Mouse (Mus musculus): ENCODE measurements at regions not wholly inside any gene's neighbourhood (a gene's known extent, or its start where the extent isn't known, plus 50 kb on each side); places are given as distances from the start of the nearest gene placed in this dataset.

DNA sequence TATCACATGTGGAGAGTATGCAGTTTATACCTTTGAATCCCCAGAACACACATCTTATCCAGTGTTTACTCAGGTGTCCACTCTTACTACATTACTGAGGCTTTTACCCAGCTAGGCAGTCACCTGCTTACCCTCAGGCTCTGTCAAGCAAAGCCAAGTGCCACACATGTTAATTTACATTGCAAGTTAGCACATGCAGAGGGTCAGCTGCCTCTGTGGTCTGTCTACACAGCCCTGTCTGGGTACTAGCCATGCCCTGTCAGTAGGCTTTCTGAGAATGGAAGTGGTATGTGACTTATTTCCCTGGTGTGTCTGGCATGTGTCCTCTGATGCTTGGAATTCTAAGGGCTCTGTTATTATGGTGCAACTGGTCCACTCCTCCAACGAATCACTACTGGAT, 106.6 kb downstream of the Sox11 start:
- Histone ChIP-seq H3K4me2 (replicated peaks; ENCODE audit: low read depth) (no peak overlapping the region), H3K27me3 (replicated peaks; ENCODE audit: control insufficient read depth, insufficient read depth, low read length) (no peaks in the 10 kb centered on the region), H3K4me1 (replicated peaks; ENCODE audit: control insufficient read depth, insufficient read depth, low read length) (no peaks in the 10 kb centered on the region), H3K9ac (ENCODE audit: low read depth, low read length) (no peak overlapping the region), H3K27ac (ENCODE audit: low read depth, low read length) (no peak overlapping the region), H3K4me3 (ENCODE audit: low read depth, low read length) (no peak overlapping the region), H3K36me3 (ENCODE audit: control insufficient read depth, insufficient read depth) (no peaks in the 10 kb centered on the region), H3K9me3 (ENCODE audit: control insufficient read depth) (no peaks in the 10 kb centered on the region)
- ATAC-seq, result no peak
- 26% methylated on average over 1 of the region's 1 CpGs for WGBS
- TF ChIP-seq CTCF (IDR thresholded peaks at IDR 0.05; ENCODE audit: low read depth), result no peak

DNA sequence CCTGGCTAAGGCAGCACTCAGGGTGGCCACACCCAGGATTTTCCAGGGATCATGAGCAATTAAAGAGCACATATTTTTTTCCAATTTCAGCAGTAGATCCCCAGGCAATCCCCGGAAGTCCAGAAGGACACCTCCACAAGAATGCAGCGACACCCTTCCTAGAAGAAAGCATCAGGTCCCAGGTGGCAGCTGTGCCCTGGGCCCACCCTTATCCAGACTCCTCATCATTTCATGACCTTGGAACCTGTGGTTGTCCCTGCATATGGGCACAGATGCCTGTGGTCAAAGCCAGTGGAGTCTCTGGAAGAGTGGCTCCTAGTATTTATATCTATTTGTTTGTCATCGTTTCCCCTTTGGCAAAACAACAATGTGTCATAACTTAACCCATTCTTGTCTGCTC, 120.8 kb downstream of the Sox11 start:
- Histone ChIP-seq H3K27me3 (replicated peaks; ENCODE audit: control insufficient read depth, insufficient read depth, low read length) (no peaks in the 10 kb centered on the region), H3K9me3 (ENCODE audit: control insufficient read depth) (no peaks in the 10 kb centered on the region), H3K9ac (ENCODE audit: low read depth, low read length) (no peak overlapping the region), H3K4me1 (replicated peaks; ENCODE audit: control insufficient read depth, insufficient read depth, low read length) (no peaks in the 10 kb centered on the region), H3K4me2 (replicated peaks; ENCODE audit: low read depth) (no peak overlapping the region), H3K36me3 (ENCODE audit: control insufficient read depth, insufficient read depth) (no peaks in the 10 kb centered on the region), H3K4me3 (ENCODE audit: low read depth, low read length) (no peak overlapping the region), H3K27ac (ENCODE audit: low read depth, low read length) (no peak overlapping the region)
- ATAC-seq, result no peak
- no peak for TF ChIP-seq CTCF (IDR thresholded peaks at IDR 0.05; ENCODE audit: low read depth)
- 76% methylated on average over 3 of the region's 3 CpGs for WGBS

DNA sequence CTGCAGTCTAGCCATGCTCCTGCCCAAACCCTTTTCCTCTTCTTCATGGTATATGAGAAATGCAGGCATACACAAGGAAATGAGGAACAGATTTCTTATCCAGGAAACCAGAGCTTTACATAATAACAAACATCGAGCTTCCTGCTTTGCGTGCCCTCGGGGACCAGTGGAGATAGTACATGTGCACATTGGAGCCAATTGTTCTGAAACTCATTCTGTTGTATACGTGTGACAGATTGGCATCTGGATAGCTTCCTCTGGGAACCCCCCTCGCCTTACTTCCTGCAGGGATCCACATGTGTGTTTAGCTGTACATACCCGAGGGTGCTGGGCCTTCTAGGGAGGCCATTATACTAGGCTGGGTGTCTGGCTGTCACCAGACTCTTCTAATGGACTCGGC, 141.2 kb downstream of the Sox11 start:
- no peak for TF ChIP-seq CTCF (IDR thresholded peaks at IDR 0.05; ENCODE audit: low read depth)
- no peaks in the 10 kb centered on the region for H3K9me3 ChIP-seq (ENCODE audit: control insufficient read depth)
- 53% methylated on average over 7 of the region's 7 CpGs for WGBS

DNA sequence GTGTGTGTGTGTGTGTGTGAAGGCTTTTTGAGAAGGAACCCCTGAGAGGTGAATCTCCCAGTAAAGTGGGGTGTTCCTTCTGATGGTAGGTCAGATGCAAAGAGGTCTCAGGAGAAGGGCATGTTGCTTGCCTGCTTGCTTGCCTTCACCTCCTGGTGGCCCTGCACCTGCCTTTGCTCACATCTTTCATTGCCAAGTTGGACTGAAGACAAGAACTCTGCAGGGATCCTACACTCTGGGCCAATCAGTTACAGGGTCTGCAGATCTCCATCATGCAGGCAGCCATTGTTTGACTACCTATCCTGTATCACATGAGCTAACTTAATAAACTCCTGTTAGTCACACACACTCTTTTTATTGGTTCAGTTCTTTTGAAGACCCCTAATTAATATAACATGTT, 148.4 kb downstream of the Sox11 start:
- Histone ChIP-seq H3K27me3 (replicated peaks; ENCODE audit: control insufficient read depth, insufficient read depth, low read length) (no peaks in the 10 kb centered on the region), H3K27ac (ENCODE audit: low read depth, low read length) (no peak overlapping the region), H3K4me2 (replicated peaks; ENCODE audit: low read depth) (no peak overlapping the region), H3K4me1 (replicated peaks; ENCODE audit: control insufficient read depth, insufficient read depth, low read length) (no peaks in the 10 kb centered on the region), H3K9ac (ENCODE audit: low read depth, low read length) (no peak overlapping the region), H3K9me3 (ENCODE audit: control insufficient read depth) (no peaks in the 10 kb centered on the region), H3K4me3 (ENCODE audit: low read depth, low read length) (no peak overlapping the region), H3K36me3 (ENCODE audit: control insufficient read depth, insufficient read depth) (no peaks in the 10 kb centered on the region)
- no peak for TF ChIP-seq CTCF (IDR thresholded peaks at IDR 0.05; ENCODE audit: low read depth)
- ATAC-seq, result no peak

More for the DNA sequence above, 141.2 kb downstream of the Sox11 start:
- Histone ChIP-seq H3K27ac (ENCODE audit: low read depth, low read length) (no peak overlapping the region), H3K9ac (ENCODE audit: low read depth, low read length) (no peak overlapping the region), H3K4me2 (replicated peaks; ENCODE audit: low read depth) (no peak overlapping the region), H3K27me3 (replicated peaks; ENCODE audit: control insufficient read depth, insufficient read depth, low read length) (no peaks in the 10 kb centered on the region), H3K4me3 (ENCODE audit: low read depth, low read length) (no peak overlapping the region), H3K36me3 (ENCODE audit: control insufficient read depth, insufficient read depth) (no peaks in the 10 kb centered on the region), H3K4me1 (replicated peaks; ENCODE audit: control insufficient read depth, insufficient read depth, low read length) (no peaks in the 10 kb centered on the region)
- ATAC-seq, result no peak

DNA sequence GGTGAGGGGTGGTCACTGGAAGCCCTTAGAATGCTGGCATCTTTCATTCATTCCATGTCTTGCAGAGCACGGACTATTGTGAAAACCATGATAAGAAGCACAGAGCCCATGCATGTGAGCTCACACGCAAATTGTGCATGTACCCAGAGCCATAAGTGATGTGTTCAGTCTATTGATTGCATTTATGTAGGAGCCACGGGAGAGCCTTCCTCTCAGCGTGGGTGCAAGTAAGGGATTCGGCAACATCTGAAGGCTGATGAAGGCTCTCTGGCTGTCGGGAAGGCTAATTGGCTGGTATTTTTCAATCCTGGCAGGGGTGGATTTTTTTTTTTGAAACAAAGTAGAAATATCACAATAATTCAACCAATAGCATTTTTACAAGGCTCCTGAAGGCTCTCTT, 150.5 kb downstream of the Sox11 start:
- Histone ChIP-seq H3K9me3 (ENCODE audit: control insufficient read depth) (no peaks in the 10 kb centered on the region), H3K36me3 (ENCODE audit: control insufficient read depth, insufficient read depth) (no peaks in the 10 kb centered on the region), H3K4me1 (replicated peaks; ENCODE audit: control insufficient read depth, insufficient read depth, low read length) (no peaks in the 10 kb centered on the region), H3K4me3 (ENCODE audit: low read depth, low read length) (no peak overlapping the region), H3K27me3 (replicated peaks; ENCODE audit: control insufficient read depth, insufficient read depth, low read length) (no peaks in the 10 kb centered on the region), H3K4me2 (replicated peaks; ENCODE audit: low read depth) (no peak overlapping the region), H3K27ac (ENCODE audit: low read depth, low read length) (no peak overlapping the region), H3K9ac (ENCODE audit: low read depth, low read length) (no peak overlapping the region)
- WGBS, result 93% methylated on average over 6 of the region's 6 CpGs
- no peak for TF ChIP-seq CTCF (IDR thresholded peaks at IDR 0.05; ENCODE audit: low read depth)
- no peak for ATAC-seq

DNA sequence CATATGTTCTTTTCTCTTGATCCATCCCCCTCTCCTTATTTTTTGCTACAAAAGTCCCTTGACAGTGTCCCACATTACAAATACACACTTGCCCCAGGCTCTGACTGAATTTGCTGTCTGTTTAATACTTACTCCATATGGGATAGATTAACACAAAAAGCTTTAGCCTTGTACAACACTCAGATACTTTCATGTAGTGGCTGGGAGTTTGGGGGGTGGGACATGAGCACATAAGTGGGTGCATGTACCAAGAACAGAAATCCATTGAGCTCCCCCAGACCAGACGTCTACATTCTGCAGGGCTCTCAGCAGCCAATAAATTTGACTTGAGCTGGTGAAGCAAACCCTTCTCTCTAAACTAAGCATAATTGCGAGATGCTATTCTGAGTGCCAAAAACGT, 154.9 kb downstream of the Sox11 start:
- H3K27ac ChIP-seq (ENCODE audit: low read depth, low read length), result no peak overlapping the region
- no peaks in the 10 kb centered on the region for H3K4me1 ChIP-seq (replicated peaks; ENCODE audit: control insufficient read depth, insufficient read depth, low read length)
- TF ChIP-seq CTCF (IDR thresholded peaks at IDR 0.05; ENCODE audit: low read depth), result no peak
- no peak overlapping the region for H3K4me2 ChIP-seq (replicated peaks; ENCODE audit: low read depth)
- no peak overlapping the region for H3K4me3 ChIP-seq (ENCODE audit: low read depth, low read length)
- no peaks in the 10 kb centered on the region for H3K9me3 ChIP-seq (ENCODE audit: control insufficient read depth)
- H3K27me3 ChIP-seq (replicated peaks; ENCODE audit: control insufficient read depth, insufficient read depth, low read length), result no peaks in the 10 kb centered on the region
- no peak overlapping the region for H3K9ac ChIP-seq (ENCODE audit: low read depth, low read length)
- 63% methylated on average over 3 of the region's 3 CpGs for WGBS
- ATAC-seq, result no peak
- H3K36me3 ChIP-seq (ENCODE audit: control insufficient read depth, insufficient read depth), result no peaks in the 10 kb centered on the region

Data from intestine, postnatal 0 days (tissue).